ENCODE assay signal across 17 mouse cellular contexts in the genomic region with DNA sequence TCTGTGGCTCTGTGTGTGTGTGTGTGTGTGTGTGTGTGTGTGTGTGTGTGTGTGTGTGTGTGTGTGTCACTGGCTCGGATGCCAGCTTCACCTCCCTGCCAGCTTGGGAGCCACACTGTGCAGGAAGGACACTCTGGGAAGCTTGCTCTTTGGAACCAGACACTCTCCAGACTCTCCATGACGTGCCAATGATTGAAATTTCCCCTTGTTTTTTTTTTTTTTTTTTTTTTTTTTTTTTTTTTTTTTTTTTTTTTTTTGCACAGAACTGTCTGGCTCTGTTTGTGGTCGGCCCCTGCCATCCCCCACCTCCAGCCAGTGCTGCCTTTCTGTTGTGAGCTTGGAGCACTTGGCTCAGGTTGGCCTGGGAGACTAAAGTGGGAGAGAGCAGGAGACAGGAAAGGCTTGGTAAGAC. TPM values are rescaled to one million over a fixed set of nuclear protein-coding genes. Genes with fewer than 3 reads are reported as not detected.
DNase-seq lines count a peak whose midpoint lies in the region; ATAC-seq and TF ChIP-seq lines count a peak whose summit lies in the region.
"Had no signal": no experiment of that assay in that cellular context is flagged by ENCODE, and none has a peak within 500 bp of the region (broad histone marks: within the 10 kb centered on the region; RNA-seq: fewer than 3 reads in every experiment).

No protein-coding gene starts in this region.

- TF ChIP-seq EP300 in heart, adult 2 months (IDR thresholded peaks at IDR 0.05; ENCODE audit: insufficient read depth, low read depth, low read length) = no peak

- no peak overlapping the region for H3K4me3 ChIP-seq in cerebellum, adult 2 months (replicated peaks; ENCODE audit: insufficient read depth, low read depth, low read length)
- no peak overlapping the region for H3K4me3 ChIP-seq in heart, embryonic 12.5 days
- no peak overlapping the region for H3K4me3 ChIP-seq in heart, adult 2 months
- H3K4me3 ChIP-seq in lung, embryonic 16.5 days (ENCODE audit: low read length) = no peak overlapping the region
- H3K4me3 ChIP-seq: forebrain, embryonic 15.5 days; limb, embryonic 12.5 days; midbrain, embryonic 15.5 days had no signal

- no peaks in the 10 kb centered on the region for H3K9me3 ChIP-seq in heart, embryonic 12.5 days (replicated peaks)
- no peaks in the 10 kb centered on the region for H3K9me3 ChIP-seq in lung, embryonic 16.5 days (ENCODE audit: control insufficient read depth, low read length)
- H3K9me3 ChIP-seq: forebrain, embryonic 15.5 days; G1E; limb, embryonic 12.5 days; midbrain, embryonic 15.5 days had no signal

- H3K36me3 ChIP-seq in heart, embryonic 12.5 days = no peaks in the 10 kb centered on the region
- H3K36me3 ChIP-seq in heart, adult 2 months (ENCODE audit: control insufficient read depth, insufficient read depth, low read length) = no peaks in the 10 kb centered on the region
- no peaks in the 10 kb centered on the region for H3K36me3 ChIP-seq in lung, embryonic 16.5 days (ENCODE audit: control insufficient read depth, insufficient read depth, low read length)
- H3K36me3 ChIP-seq: forebrain, embryonic 15.5 days; G1E; midbrain, embryonic 15.5 days had no signal

- no peaks in the 10 kb centered on the region for H3K79me2 ChIP-seq in heart, adult 2 months (replicated peaks; ENCODE audit: control insufficient read depth, insufficient read depth, low read length)

- WGBS in cerebellum, adult 2 months = 3% methylated on average over 3 of the region's 3 CpGs
- WGBS in heart, embryonic 12.5 days = 14% methylated on average over 3 of the region's 3 CpGs
- 10% methylated on average over 3 of the region's 3 CpGs for WGBS in heart, adult 2 months
- 18% methylated on average over 3 of the region's 3 CpGs for WGBS in lung, embryonic 16.5 days

- TF ChIP-seq POLR2A in cerebellum, adult 2 months (IDR thresholded peaks at IDR 0.05; ENCODE audit: borderline replicate concordance, insufficient read depth, low read length) = no peak
- TF ChIP-seq POLR2A in heart, adult 2 months (IDR thresholded peaks at IDR 0.05; ENCODE audit: insufficient read depth, low read depth, low read length) = no peak

- H3K4me2 ChIP-seq in heart, embryonic 12.5 days = no peak overlapping the region
- H3K4me2 ChIP-seq in lung, embryonic 16.5 days (ENCODE audit: low read depth, low read length) = no peak overlapping the region
- H3K4me2 ChIP-seq: forebrain, embryonic 15.5 days; hindbrain, embryonic 14.5 days; limb, embryonic 12.5 days; midbrain, embryonic 15.5 days had no signal

- H3K27me3 ChIP-seq in cerebellum, adult 2 months (ENCODE audit: control insufficient read depth, insufficient read depth, low read length) = no peaks in the 10 kb centered on the region
- no peaks in the 10 kb centered on the region for H3K27me3 ChIP-seq in heart, embryonic 12.5 days (replicated peaks)
- H3K27me3 ChIP-seq in heart, adult 2 months (ENCODE audit: control insufficient read depth, insufficient read depth, low read length) = no peaks in the 10 kb centered on the region
- no peaks in the 10 kb centered on the region for H3K27me3 ChIP-seq in lung, embryonic 16.5 days (ENCODE audit: control insufficient read depth, insufficient read depth, low read depth, low read length)
- H3K27me3 ChIP-seq: forebrain, embryonic 15.5 days; limb, embryonic 12.5 days; midbrain, embryonic 15.5 days had no signal

- peak in 1 of 2 experiments; percentile 76 for DNase-seq in cerebellum, adult 2 months
- no peak for DNase-seq in cerebellum, adult 9-10 months
- DNase-seq in heart, adult 2 months = no peak
- DNase-seq in lung, adult 18-20 months = no peak
- DNase-seq in heart, postnatal 4 days = peak; percentile 39
- DNase-seq in urinary bladder, postnatal 36 days (ENCODE audit: low spot score in 2 of 2) = no peak
- DNase-seq: B cell, adult 2 months; liver, postnatal 0 days; right cerebral cortex, postnatal 4 days; thymus, adult 18-20 months had no signal

- no peak for TF ChIP-seq CTCF in cerebellum, adult 2 months (IDR thresholded peaks at IDR 0.05; ENCODE audit: borderline replicate concordance, insufficient read depth, low read depth, low read length)
- no peak for TF ChIP-seq CTCF in heart, adult 2 months (IDR thresholded peaks at IDR 0.05)

- no peak overlapping the region for H3K9ac ChIP-seq in heart, embryonic 12.5 days
- no peak overlapping the region for H3K9ac ChIP-seq in heart, adult 2 months (ENCODE audit: low read depth, low read length)
- no peak overlapping the region for H3K9ac ChIP-seq in lung, embryonic 16.5 days (ENCODE audit: low read length)
- H3K9ac ChIP-seq: forebrain, embryonic 15.5 days; hindbrain, embryonic 14.5 days; limb, embryonic 12.5 days; liver, postnatal 0 days; midbrain, embryonic 15.5 days had no signal

- peak overlapping the region; percentile 61; the same call in 1 of the 2 replicates for H3K27ac ChIP-seq in cerebellum, adult 2 months (ENCODE audit: insufficient read depth, low read length)
- peak overlapping the region; percentile 69 for H3K27ac ChIP-seq in heart, embryonic 12.5 days (ENCODE audit: poor library complexity, severe bottlenecking)
- no peak overlapping the region for H3K27ac ChIP-seq in heart, adult 2 months
- H3K27ac ChIP-seq in lung, embryonic 16.5 days (ENCODE audit: low read length) = no peak overlapping the region
- H3K27ac ChIP-seq: forebrain, embryonic 15.5 days; hindbrain, embryonic 14.5 days; limb, embryonic 12.5 days; midbrain, embryonic 15.5 days had no signal

- intact Hi-C loops in heart, adult 2 months (cut with DNase I) = no loop called here

- peak; percentile 56 for ATAC-seq in heart, embryonic 12.5 days (ENCODE audit: insufficient number of reproducible peaks, low FRiP score)
- 0 out of 2 replicates have a peak, but pooled peaks have one; percentile 26 for ATAC-seq in lung, embryonic 16.5 days (ENCODE audit: low read depth)
- ATAC-seq: forebrain, embryonic 15.5 days; liver, postnatal 0 days; midbrain, embryonic 15.5 days had no signal

- peaks cover 27% of the 10 kb centered on the region for H3K4me1 ChIP-seq in cerebellum, adult 2 months (ENCODE audit: control insufficient read depth, insufficient read depth, low read length)
- H3K4me1 ChIP-seq in heart, embryonic 12.5 days (replicated peaks) = peaks cover 22% of the 10 kb centered on the region
- peaks cover 16% of the 10 kb centered on the region for H3K4me1 ChIP-seq in heart, adult 2 months (ENCODE audit: control insufficient read depth, insufficient read depth, low read length)
- peaks cover 3% of the 10 kb centered on the region; the same call in 1 of the 2 replicates for H3K4me1 ChIP-seq in lung, embryonic 16.5 days (replicated peaks; ENCODE audit: control insufficient read depth, insufficient read depth, low read length)
- H3K4me1 ChIP-seq: forebrain, embryonic 15.5 days; limb, embryonic 12.5 days; midbrain, embryonic 15.5 days had no signal

RNA-seq across cellular contexts. Expression of gene Plekhf1, which starts 15.2 kb away (rescaled TPM):
- polyA plus RNA-seq in cerebellum, adult 2 months (2012; rRNA removed) = 8.2 and 10.2 TPM in 2 replicates
- polyA plus RNA-seq in heart, embryonic 12.5 days (2016; fragmentation: Nextera tagmentation; extraction: Ambion mirVana) = 1.7 TPM in 2 replicates
- total RNA-seq in heart, adult 2 months (2021) = 10 to 100 TPM in 1 of 2 experiments, 1 to 10 TPM in 1; 9.3 to 14.6 TPM
- polyA plus RNA-seq in heart, adult 2 months (2012; rRNA removed) = 8.6 and 8.9 TPM in 2 replicates
- 5.6 and 6.6 TPM in 2 replicates for polyA plus RNA-seq in lung, embryonic 16.5 days (2015; fragmentation: Nextera tagmentation; extraction: Ambion mirVana)
- 1 to 10 TPM; 4.7 to 6.4 TPM for total RNA-seq in heart, postnatal 4 days (2021)

RNA-seq across cellular contexts. Expression of gene 1600014C10Rik, which starts 29.6 kb away (rescaled TPM):
- polyA plus RNA-seq in cerebellum, adult 2 months (2012; rRNA removed) = 32.8 and 33.1 TPM in 2 replicates
- polyA plus RNA-seq in heart, embryonic 12.5 days (2016; fragmentation: Nextera tagmentation; extraction: Ambion mirVana) = 13.5 and 14.1 TPM in 2 replicates
- total RNA-seq in heart, adult 2 months (2021) = 10 to 100 TPM; 31.6 to 32.0 TPM
- polyA plus RNA-seq in heart, adult 2 months (2012; rRNA removed) = 29.3 and 50.6 TPM in 2 replicates
- polyA plus RNA-seq in lung, embryonic 16.5 days (2015; fragmentation: Nextera tagmentation; extraction: Ambion mirVana) = 18.7 and 18.9 TPM in 2 replicates
- 10 to 100 TPM; 14.2 to 15.7 TPM for total RNA-seq in heart, postnatal 4 days (2021)

RNA-seq across cellular contexts. Expression of gene Pop4, which starts 58.6 kb away (rescaled TPM):
- 36.8 and 39.3 TPM in 2 replicates for polyA plus RNA-seq in cerebellum, adult 2 months (2012; rRNA removed)
- 41.6 and 42.4 TPM in 2 replicates for polyA plus RNA-seq in heart, embryonic 12.5 days (2016; fragmentation: Nextera tagmentation; extraction: Ambion mirVana)
- 10 to 100 TPM in 1 of 2 experiments, 1 to 10 TPM in 1; 9.2 to 10.8 TPM for total RNA-seq in heart, adult 2 months (2021)
- polyA plus RNA-seq in heart, adult 2 months (2012; rRNA removed) = 6.8 and 10.0 TPM in 2 replicates
- polyA plus RNA-seq in lung, embryonic 16.5 days (2015; fragmentation: Nextera tagmentation; extraction: Ambion mirVana) = 55.4 and 59.7 TPM in 2 replicates
- total RNA-seq in heart, postnatal 4 days (2021) = 10 to 100 TPM; 24.1 to 25.7 TPM

Comparison
In these comparisons a context has a peak if more than half of its experiments do, and no peak if none do; other contexts are left out.
1. H3K27ac ChIP-seq: peak in cerebellum, adult 2 months (single experiment) and heart, embryonic 12.5 days (single experiment); none in heart, adult 2 months (single experiment) and lung, embryonic 16.5 days (single experiment).